Mouse (Mus musculus): ENCODE data around the gene Gadd45g.

The Gadd45g gene

DNA sequence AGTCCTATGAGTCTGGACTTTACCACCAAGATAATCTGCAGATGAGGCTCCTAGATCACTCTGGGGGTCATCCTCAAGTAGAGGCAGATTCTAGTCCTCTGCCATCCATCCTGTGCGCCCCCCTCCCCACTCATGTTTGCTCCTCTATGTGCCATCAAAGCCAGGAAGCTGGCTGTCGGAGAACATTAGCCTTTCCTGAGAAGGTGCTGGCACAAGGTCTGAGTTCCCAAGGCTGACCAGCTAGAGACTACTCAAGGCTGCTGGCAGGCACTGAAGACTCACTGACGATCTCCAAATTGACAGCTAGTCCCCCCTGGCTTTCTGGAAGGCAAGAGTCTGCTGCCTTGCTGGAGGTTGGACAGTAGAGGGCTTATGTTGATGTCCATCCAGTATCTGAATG, 35.7 kb downstream of the Gadd45g start:
- no peak for DNase-seq (ENCODE audit: low read depth in 2 of 2, low spot score in 2 of 2)

GRCm38 (mm10) chr13:51884250-51884649, 37.8 kb downstream of the Gadd45g start:
- no peak for DNase-seq (ENCODE audit: low read depth in 2 of 2, low spot score in 2 of 2)

GRCm38 (mm10) chr13:51885594-51885993, 39.1 kb downstream of the Gadd45g start:
- no peak for DNase-seq (ENCODE audit: low read depth in 2 of 2, low spot score in 2 of 2)

DNA sequence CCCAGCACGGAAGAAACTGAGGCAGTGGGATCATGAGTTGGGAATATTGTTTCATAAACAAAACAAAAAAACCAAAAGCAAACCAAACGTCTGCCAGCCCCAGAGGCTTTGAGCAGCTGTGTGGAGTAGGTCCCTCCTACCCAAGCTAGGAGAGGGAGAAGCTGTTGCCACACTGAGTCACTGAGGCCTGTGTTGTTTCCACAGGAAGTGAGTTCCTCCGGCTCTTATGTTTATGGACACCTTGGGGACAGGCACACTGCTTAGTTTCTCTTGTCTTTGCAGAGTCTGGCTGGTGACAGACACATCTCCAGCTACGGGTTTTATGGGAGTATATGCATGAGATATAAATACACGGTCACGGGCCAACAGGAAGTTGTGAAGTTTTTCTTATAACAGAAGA, 39.6 kb downstream of the Gadd45g start:
- peak; percentile 7 to 11 for DNase-seq (ENCODE audit: low read depth in 2 of 2, low spot score in 2 of 2)

- no peak for DNase-seq (ENCODE audit: low read depth in 2 of 2, low spot score in 2 of 2)
Measured at GRCm38 (mm10) chr13:51886723-51887122, 40.2 kb downstream of the Gadd45g start.

DNA sequence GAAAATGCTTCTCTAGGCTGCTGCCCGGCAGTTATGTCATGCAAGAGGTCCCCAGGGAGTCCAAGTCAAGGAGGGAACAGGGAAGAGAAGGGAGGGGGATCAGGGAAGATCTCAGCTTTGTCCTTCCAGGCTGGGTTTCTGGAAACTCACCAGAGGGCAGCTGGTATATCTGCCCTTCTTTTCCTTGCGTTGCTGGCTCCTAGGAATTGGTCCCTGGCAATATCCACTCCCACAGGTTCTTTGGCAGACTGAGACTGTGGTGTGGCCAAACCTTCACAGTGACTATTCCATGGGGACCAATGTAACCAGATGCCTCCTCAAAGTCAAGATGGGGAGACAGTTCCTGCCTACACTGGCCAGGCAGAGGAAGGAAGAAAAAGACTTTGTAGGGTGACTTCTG, 41.9 kb downstream of the Gadd45g start:
- no peak for DNase-seq (ENCODE audit: low read depth in 2 of 2, low spot score in 2 of 2)

DNA sequence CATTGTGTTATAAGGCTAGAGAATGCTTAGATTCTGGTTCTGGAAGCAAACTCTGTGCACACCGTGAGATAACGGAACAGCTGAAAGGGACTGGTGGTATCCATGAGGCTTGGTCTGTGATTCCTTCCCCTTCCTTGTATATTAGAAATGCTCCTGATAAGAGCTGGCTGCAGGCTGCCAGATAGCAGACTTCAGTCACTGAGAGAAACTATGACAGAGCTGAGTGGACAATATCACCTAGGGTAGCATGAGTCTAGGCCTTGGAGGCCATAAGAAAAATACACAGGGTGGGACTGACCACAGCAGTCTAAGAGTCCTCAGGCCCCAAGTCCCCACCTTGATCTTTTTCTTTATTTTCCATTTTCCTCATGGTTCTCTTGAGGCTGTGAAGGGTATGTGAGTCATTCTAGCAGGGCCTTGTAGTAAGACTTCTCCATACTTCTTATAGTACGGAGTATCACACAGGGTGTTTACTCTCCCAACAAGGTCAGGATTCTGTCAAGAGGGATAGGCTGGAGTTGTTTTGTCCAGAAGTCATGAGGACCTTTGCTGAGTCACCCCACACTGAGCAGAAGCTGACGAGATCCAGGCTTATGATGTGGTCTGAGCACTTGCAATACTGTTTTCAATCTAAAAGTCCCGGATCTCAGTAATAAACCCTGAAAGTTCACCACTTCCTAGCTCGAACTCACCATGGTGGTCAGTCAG, 45.5 kb downstream of the Gadd45g start:
- no peak for DNase-seq (ENCODE audit: low read depth in 2 of 2, low spot score in 2 of 2)

DNA sequence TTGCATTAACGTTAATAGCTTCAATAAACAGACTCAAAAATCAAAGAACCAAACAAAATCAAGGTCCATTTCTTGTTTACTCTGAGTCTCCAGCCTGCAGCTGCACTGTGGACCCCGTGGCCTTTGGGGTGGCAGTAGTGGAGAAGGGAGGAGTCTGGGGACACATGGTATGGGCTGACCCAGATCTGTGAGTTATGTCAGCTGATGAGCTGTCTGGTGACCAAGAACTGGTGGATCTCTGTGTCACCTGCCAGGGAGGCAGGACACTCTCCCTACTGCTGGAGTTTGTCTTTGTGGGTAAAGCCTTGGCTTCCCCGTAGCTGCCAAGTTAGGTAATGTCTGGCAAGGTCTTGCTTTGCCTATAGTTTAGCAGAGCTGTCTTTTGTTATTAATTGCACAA, 51.1 kb downstream of the Gadd45g start:
- no peak for DNase-seq (ENCODE audit: low read depth in 2 of 2, low spot score in 2 of 2)

All from CD8-positive naive resting alpha-beta T cell, adult 2 months (primary cell).